Mouse (Mus musculus): Measurements from ENCODE around the gene Celf2. TPM values are rescaled to one million over a fixed set of nuclear protein-coding genes. Genes with fewer than 3 reads are reported as not detected.

Celf2 gene
- total RNA-seq, 2 experiments from 2014 or later, result 53.7 to 61.2 TPM

- intact Hi-C loops (cut with DNase I; ENCODE audit: low total_unique reads), result no loop called here
- DNase-seq, result no peak
Measured at GRCm38 (mm10) chr2:6830021-6830420, 679.3 kb downstream of the Celf2 start.

- intact Hi-C loops (cut with DNase I; ENCODE audit: low total_unique reads), result no loop called here
Measured at GRCm38 (mm10) chr2:6827583-6827982, 681.8 kb downstream of the Celf2 start.

GRCm38 (mm10) chr2:6823021-6823420 lies 686.3 kb downstream of the Celf2 start:
- DNase-seq, result no peak
- intact Hi-C loops (cut with DNase I; ENCODE audit: low total_unique reads), result no loop called here

More at GRCm38 (mm10) chr2:6827583-6827982, 681.8 kb downstream of the Celf2 start:
- no peak for DNase-seq

- intact Hi-C loops (cut with DNase I; ENCODE audit: low total_unique reads), result no loop called here
Measured at GRCm38 (mm10) chr2:6821593-6821992, 687.8 kb downstream of the Celf2 start.

GRCm38 (mm10) chr2:6815281-6815680 lies 694.1 kb downstream of the Celf2 start:
- no peak for DNase-seq
- intact Hi-C loops (cut with DNase I; ENCODE audit: low total_unique reads), result no loop called here

More at GRCm38 (mm10) chr2:6821593-6821992, 687.8 kb downstream of the Celf2 start:
- DNase-seq, result no peak

GRCm38 (mm10) chr2:6808736-6809135 lies 700.6 kb downstream of the Celf2 start:
- intact Hi-C loops (cut with DNase I; ENCODE audit: low total_unique reads), result no loop called here
- DNase-seq, result no peak

GRCm38 (mm10) chr2:6796754-6797153 lies 712.6 kb downstream of the Celf2 start:
- DNase-seq, result no peak
- intact Hi-C loops (cut with DNase I; ENCODE audit: low total_unique reads), result no loop called here

- intact Hi-C loops (cut with DNase I; ENCODE audit: low total_unique reads), result no loop called here
- no peak for DNase-seq
Measured at GRCm38 (mm10) chr2:6795995-6796588, 713.3 kb downstream of the Celf2 start.

GRCm38 (mm10) chr2:6794858-6795257 lies 714.5 kb downstream of the Celf2 start:
- intact Hi-C loops (cut with DNase I; ENCODE audit: low total_unique reads), result no loop called here
- DNase-seq, result no peak

GRCm38 (mm10) chr2:6790876-6791275 lies 718.5 kb downstream of the Celf2 start:
- no peak for DNase-seq
- intact Hi-C loops (cut with DNase I; ENCODE audit: low total_unique reads), result no loop called here

- intact Hi-C loops (cut with DNase I; ENCODE audit: low total_unique reads), result no loop called here
- no peak for DNase-seq
Measured at GRCm38 (mm10) chr2:6786494-6787144, 722.7 kb downstream of the Celf2 start.

GRCm38 (mm10) chr2:6770214-6770613 lies 739.1 kb downstream of the Celf2 start:
- intact Hi-C loops (cut with DNase I; ENCODE audit: low total_unique reads), result no loop called here
- no peak for DNase-seq

GRCm38 (mm10) chr2:6762381-6762780 lies 747.0 kb downstream of the Celf2 start:
- intact Hi-C loops (cut with DNase I; ENCODE audit: low total_unique reads), result no loop called here
- no peak for DNase-seq

- no peak for DNase-seq
- intact Hi-C loops (cut with DNase I; ENCODE audit: low total_unique reads), result no loop called here
Measured at GRCm38 (mm10) chr2:6743173-6743572, 766.2 kb downstream of the Celf2 start.

- intact Hi-C loops (cut with DNase I; ENCODE audit: low total_unique reads), result no loop called here
- DNase-seq, result no peak
Measured at GRCm38 (mm10) chr2:6739998-6740668, 769.2 kb downstream of the Celf2 start.

- intact Hi-C loops (cut with DNase I; ENCODE audit: low total_unique reads), result no loop called here
Measured at GRCm38 (mm10) chr2:6732026-6732425, 777.3 kb downstream of the Celf2 start.

GRCm38 (mm10) chr2:6730860-6731259 lies 778.5 kb downstream of the Celf2 start:
- intact Hi-C loops (cut with DNase I; ENCODE audit: low total_unique reads), result no loop called here
- peak; percentile 7 for DNase-seq

More at GRCm38 (mm10) chr2:6732026-6732425, 777.3 kb downstream of the Celf2 start:
- no peak for DNase-seq

- no peak for DNase-seq
- intact Hi-C loops (cut with DNase I; ENCODE audit: low total_unique reads), result no loop called here
Measured at GRCm38 (mm10) chr2:6729984-6730383, 779.4 kb downstream of the Celf2 start.

GRCm38 (mm10) chr2:6728840-6729252 lies 780.5 kb downstream of the Celf2 start:
- peak; percentile 50 for DNase-seq
- intact Hi-C loops (cut with DNase I; ENCODE audit: low total_unique reads), result no loop called here

GRCm38 (mm10) chr2:6727366-6727765 lies 782.0 kb downstream of the Celf2 start:
- intact Hi-C loops (cut with DNase I; ENCODE audit: low total_unique reads), result no loop called here

GRCm38 (mm10) chr2:6726071-6726470 lies 783.3 kb downstream of the Celf2 start:
- peak; percentile 26 for DNase-seq
- intact Hi-C loops (cut with DNase I; ENCODE audit: low total_unique reads), result no loop called here

More at GRCm38 (mm10) chr2:6727366-6727765, 782.0 kb downstream of the Celf2 start:
- DNase-seq, result no peak

Measured in gastrocnemius, postnatal 14 days (tissue).